ENCODE assay signal across 13 mouse cellular contexts in genomic region chr5:117285266-117285665, GRCm38 (mm10). TPM values are rescaled to one million over a fixed set of nuclear protein-coding genes. Genes with fewer than 3 reads are reported as not detected.
DNase-seq lines count a peak whose midpoint lies in the region; ATAC-seq and TF ChIP-seq lines count a peak whose summit lies in the region.
"Had no signal": no experiment of that assay in that cellular context is flagged by ENCODE, and none has a peak within 500 bp of the region (broad histone marks: within the 10 kb centered on the region; RNA-seq: fewer than 3 reads in every experiment).

No protein-coding gene starts in this region.

- no peak for DNase-seq in hindbrain, postnatal 0 days (ENCODE audit: low spot score)
- no peak for DNase-seq in cerebellum, adult 18-20 months
- DNase-seq: heart, adult 18-20 months; right cerebral cortex, postnatal 4 days had no signal

- no peak overlapping the region for H3K27ac ChIP-seq in hindbrain, embryonic 12.5 days
- H3K27ac ChIP-seq in hindbrain, postnatal 0 days = no peak overlapping the region
- H3K27ac ChIP-seq in midbrain, embryonic 13.5 days = no peak overlapping the region
- H3K27ac ChIP-seq in midbrain, embryonic 16.5 days (ENCODE audit: low read length) = no peak overlapping the region
- no peak overlapping the region for H3K27ac ChIP-seq in forebrain, embryonic 15.5 days (replicated peaks)
- 0 out of 2 replicates have a peak overlapping the region, but pooled peaks have one; percentile 61 for H3K27ac ChIP-seq in neural tube, embryonic 13.5 days (replicated peaks)
- no peak overlapping the region for H3K27ac ChIP-seq in heart, embryonic 12.5 days (ENCODE audit: poor library complexity, severe bottlenecking)
- H3K27ac ChIP-seq: liver, embryonic 15.5 days; stomach, embryonic 15.5 days had no signal

- no peak for ATAC-seq in hindbrain, embryonic 12.5 days (ENCODE audit: low FRiP score)
- no peak for ATAC-seq in hindbrain, postnatal 0 days
- no peak for ATAC-seq in midbrain, embryonic 13.5 days
- no peak for ATAC-seq in midbrain, embryonic 16.5 days
- ATAC-seq in forebrain, embryonic 15.5 days (replicated peaks) = no peak
- no peak for ATAC-seq in neural tube, embryonic 13.5 days (ENCODE audit: low read depth)
- no peak for ATAC-seq in heart, embryonic 12.5 days (ENCODE audit: insufficient number of reproducible peaks, low FRiP score)

- 87% methylated on average over 4 of the region's 4 CpGs for WGBS in hindbrain, embryonic 12.5 days
- 73% methylated on average over 4 of the region's 4 CpGs for whole genome bisulfite sequencing in hindbrain, postnatal 0 days
- WGBS in midbrain, embryonic 13.5 days = 82% methylated on average over 4 of the region's 4 CpGs
- WGBS in midbrain, embryonic 16.5 days = 82% methylated on average over 4 of the region's 4 CpGs
- 69% methylated on average over 4 of the region's 4 CpGs for WGBS in forebrain, embryonic 15.5 days
- 77% methylated on average over 4 of the region's 4 CpGs for WGBS in neural tube, embryonic 13.5 days
- 81% methylated on average over 4 of the region's 4 CpGs for WGBS in heart, embryonic 12.5 days

- H3K36me3 ChIP-seq in hindbrain, embryonic 12.5 days = peaks cover 38% of the 10 kb centered on the region
- peaks cover 18% of the 10 kb centered on the region; the same call in 1 of the 2 replicates for H3K36me3 ChIP-seq in hindbrain, postnatal 0 days (ENCODE audit: insufficient read depth, low read length)
- peaks cover 49% of the 10 kb centered on the region for H3K36me3 ChIP-seq in midbrain, embryonic 13.5 days
- peaks cover 19% of the 10 kb centered on the region for H3K36me3 ChIP-seq in midbrain, embryonic 16.5 days (ENCODE audit: control insufficient read depth, insufficient read depth, low read length)
- H3K36me3 ChIP-seq in forebrain, embryonic 15.5 days = peaks cover 22% of the 10 kb centered on the region
- H3K36me3 ChIP-seq in neural tube, embryonic 13.5 days = peaks cover 50% of the 10 kb centered on the region
- H3K36me3 ChIP-seq in heart, embryonic 12.5 days = peaks cover 48% of the 10 kb centered on the region

- peaks cover 33% of the 10 kb centered on the region for H3K4me1 ChIP-seq in hindbrain, embryonic 12.5 days
- 0 out of 2 replicates have a peak, but pooled peaks cover 12% of the 10 kb centered on the region for H3K4me1 ChIP-seq in hindbrain, postnatal 0 days (ENCODE audit: insufficient read depth, low read length)
- peaks cover 36% of the 10 kb centered on the region for H3K4me1 ChIP-seq in midbrain, embryonic 13.5 days (replicated peaks)
- H3K4me1 ChIP-seq in midbrain, embryonic 16.5 days (ENCODE audit: control insufficient read depth, insufficient read depth, low read length) = peaks cover 25% of the 10 kb centered on the region
- peaks cover 36% of the 10 kb centered on the region for H3K4me1 ChIP-seq in forebrain, embryonic 15.5 days
- peaks cover 42% of the 10 kb centered on the region for H3K4me1 ChIP-seq in neural tube, embryonic 13.5 days (replicated peaks)
- peaks cover 34% of the 10 kb centered on the region for H3K4me1 ChIP-seq in heart, embryonic 12.5 days (replicated peaks)

- no peak overlapping the region for H3K4me3 ChIP-seq in hindbrain, embryonic 12.5 days
- H3K4me3 ChIP-seq in hindbrain, postnatal 0 days (ENCODE audit: low read length) = no peak overlapping the region
- H3K4me3 ChIP-seq in midbrain, embryonic 13.5 days (replicated peaks) = no peak overlapping the region
- no peak overlapping the region for H3K4me3 ChIP-seq in midbrain, embryonic 16.5 days (ENCODE audit: low read depth, low read length)
- H3K4me3 ChIP-seq in forebrain, embryonic 15.5 days = 0 out of 2 replicates have a peak overlapping the region, but pooled peaks have one; percentile 77
- no peak overlapping the region for H3K4me3 ChIP-seq in neural tube, embryonic 13.5 days
- no peak overlapping the region for H3K4me3 ChIP-seq in heart, embryonic 12.5 days
- H3K4me3 ChIP-seq: liver, embryonic 15.5 days had no signal

- TF ChIP-seq CTCF in hindbrain, postnatal 0 days (IDR thresholded peaks at IDR 0.05; ENCODE audit: low read depth) = no peak

- H3K9me3 ChIP-seq in hindbrain, embryonic 12.5 days (replicated peaks) = no peaks in the 10 kb centered on the region
- H3K9me3 ChIP-seq in hindbrain, postnatal 0 days (ENCODE audit: low read length) = no peaks in the 10 kb centered on the region
- H3K9me3 ChIP-seq in midbrain, embryonic 13.5 days = no peaks in the 10 kb centered on the region
- H3K9me3 ChIP-seq in midbrain, embryonic 16.5 days (replicated peaks; ENCODE audit: control insufficient read depth, low read length, poor library complexity, severe bottlenecking) = no peaks in the 10 kb centered on the region
- H3K9me3 ChIP-seq in forebrain, embryonic 15.5 days = no peaks in the 10 kb centered on the region
- H3K9me3 ChIP-seq in neural tube, embryonic 13.5 days = no peaks in the 10 kb centered on the region
- H3K9me3 ChIP-seq in heart, embryonic 12.5 days (replicated peaks) = peaks cover 4% of the 10 kb centered on the region; the same call in 1 of the 2 replicates
- H3K9me3 ChIP-seq: liver, embryonic 15.5 days; stomach, embryonic 15.5 days had no signal

- 0 out of 2 replicates have a peak overlapping the region, but pooled peaks have one; percentile 88 for H3K9ac ChIP-seq in hindbrain, embryonic 12.5 days
- no peak overlapping the region for H3K9ac ChIP-seq in hindbrain, postnatal 0 days (replicated peaks; ENCODE audit: low read length)
- 0 out of 2 replicates have a peak overlapping the region, but pooled peaks have one; percentile 39 for H3K9ac ChIP-seq in midbrain, embryonic 13.5 days (replicated peaks)
- no peak overlapping the region for H3K9ac ChIP-seq in midbrain, embryonic 16.5 days (ENCODE audit: low read depth, low read length)
- H3K9ac ChIP-seq in forebrain, embryonic 15.5 days (replicated peaks) = 0 out of 2 replicates have a peak overlapping the region, but pooled peaks have one; percentile 16
- 0 out of 2 replicates have a peak overlapping the region, but pooled peaks have one; percentile 88 for H3K9ac ChIP-seq in neural tube, embryonic 13.5 days
- H3K9ac ChIP-seq in heart, embryonic 12.5 days = no peak overlapping the region
- H3K9ac ChIP-seq: liver, embryonic 15.5 days; stomach, embryonic 15.5 days had no signal

- H3K27me3 ChIP-seq in hindbrain, embryonic 12.5 days = peaks cover 3% of the 10 kb centered on the region; the same call in 1 of the 2 replicates
- no peaks in the 10 kb centered on the region for H3K27me3 ChIP-seq in hindbrain, postnatal 0 days (ENCODE audit: insufficient read depth, low read length)
- peaks cover 10% of the 10 kb centered on the region; the same call in 1 of the 2 replicates for H3K27me3 ChIP-seq in midbrain, embryonic 13.5 days
- no peaks in the 10 kb centered on the region for H3K27me3 ChIP-seq in midbrain, embryonic 16.5 days (ENCODE audit: control insufficient read depth, insufficient read depth, low read depth, low read length)
- no peaks in the 10 kb centered on the region for H3K27me3 ChIP-seq in forebrain, embryonic 15.5 days
- peaks cover 6% of the 10 kb centered on the region; the same call in 1 of the 2 replicates for H3K27me3 ChIP-seq in neural tube, embryonic 13.5 days
- no peaks in the 10 kb centered on the region for H3K27me3 ChIP-seq in heart, embryonic 12.5 days (replicated peaks)
- H3K27me3 ChIP-seq: liver, embryonic 15.5 days; megakaryocyte, embryonic 14.5 days; stomach, embryonic 15.5 days had no signal

- peak overlapping the region; percentile 76; the same call in 1 of the 2 replicates for H3K4me2 ChIP-seq in hindbrain, embryonic 12.5 days (replicated peaks)
- no peak overlapping the region; the same call in 1 of the 2 replicates for H3K4me2 ChIP-seq in hindbrain, postnatal 0 days (ENCODE audit: low read depth, low read length)
- peak overlapping the region; percentile 69; the same call in 1 of the 2 replicates for H3K4me2 ChIP-seq in midbrain, embryonic 13.5 days (replicated peaks)
- H3K4me2 ChIP-seq in midbrain, embryonic 16.5 days (ENCODE audit: low read length) = no peak overlapping the region
- no peak overlapping the region for H3K4me2 ChIP-seq in forebrain, embryonic 15.5 days (replicated peaks)
- peak overlapping the region; percentile 82 for H3K4me2 ChIP-seq in neural tube, embryonic 13.5 days
- no peak overlapping the region for H3K4me2 ChIP-seq in heart, embryonic 12.5 days

RNA-seq across cellular contexts. Expression of gene Pebp1, which starts 2.2 kb away (rescaled TPM):
- polyA plus RNA-seq in hindbrain, embryonic 12.5 days (2016; fragmentation: Nextera tagmentation; extraction: Ambion mirVana) = 793 and 794 TPM in 2 replicates
- total RNA-seq in hindbrain, postnatal 0 days (2014; rRNA removed) = 1,096 and 1,413 TPM in 2 replicates
- 1,008 and 1,032 TPM in 2 replicates for polyA plus RNA-seq in hindbrain, postnatal 0 days (2015; fragmentation: Nextera tagmentation; extraction: Ambion mirVana)
- 1,014 and 1,066 TPM in 2 replicates for polyA plus RNA-seq in midbrain, embryonic 13.5 days (2015; fragmentation: Nextera tagmentation; extraction: Ambion mirVana)
- polyA plus RNA-seq in midbrain, embryonic 16.5 days (2015; fragmentation: Nextera tagmentation; extraction: Ambion mirVana) = 1,070 and 1,134 TPM in 2 replicates
- 1,178 and 1,180 TPM in 2 replicates for polyA plus RNA-seq in forebrain, embryonic 15.5 days (2015; fragmentation: Nextera tagmentation; extraction: Ambion mirVana)
- 991 and 996 TPM in 2 replicates for polyA plus RNA-seq in neural tube, embryonic 13.5 days (2015; fragmentation: Nextera tagmentation; extraction: Ambion mirVana)
- 516 and 534 TPM in 2 replicates for polyA plus RNA-seq in heart, embryonic 12.5 days (2016; fragmentation: Nextera tagmentation; extraction: Ambion mirVana)

RNA-seq across cellular contexts. Expression of gene Vsig10, which starts 33.6 kb away (rescaled TPM):
- 3.7 and 4.1 TPM in 2 replicates for polyA plus RNA-seq in hindbrain, embryonic 12.5 days (2016; fragmentation: Nextera tagmentation; extraction: Ambion mirVana)
- 3.3 and 4.6 TPM in 2 replicates for total RNA-seq in hindbrain, postnatal 0 days (2014; rRNA removed)
- polyA plus RNA-seq in hindbrain, postnatal 0 days (2015; fragmentation: Nextera tagmentation; extraction: Ambion mirVana) = 3.4 and 4.7 TPM in 2 replicates
- 2.3 TPM in 2 replicates for polyA plus RNA-seq in midbrain, embryonic 13.5 days (2015; fragmentation: Nextera tagmentation; extraction: Ambion mirVana)
- 1.1 and 1.8 TPM in 2 replicates for polyA plus RNA-seq in midbrain, embryonic 16.5 days (2015; fragmentation: Nextera tagmentation; extraction: Ambion mirVana)
- polyA plus RNA-seq in forebrain, embryonic 15.5 days (2015; fragmentation: Nextera tagmentation; extraction: Ambion mirVana) = 1.4 and 1.7 TPM in 2 replicates
- polyA plus RNA-seq in neural tube, embryonic 13.5 days (2015; fragmentation: Nextera tagmentation; extraction: Ambion mirVana) = 2.2 and 2.6 TPM in 2 replicates
- 8.4 and 9.0 TPM in 2 replicates for polyA plus RNA-seq in heart, embryonic 12.5 days (2016; fragmentation: Nextera tagmentation; extraction: Ambion mirVana)

Comparison
In these comparisons a context has a peak if more than half of its experiments do, and no peak if none do; other contexts are left out.
1. H3K4me2 ChIP-seq: peak in hindbrain, embryonic 12.5 days (single experiment), midbrain, embryonic 13.5 days (single experiment) and neural tube, embryonic 13.5 days (single experiment); none in hindbrain, postnatal 0 days (single experiment), midbrain, embryonic 16.5 days (single experiment), forebrain, embryonic 15.5 days (single experiment) and heart, embryonic 12.5 days (single experiment).
2. H3K9ac ChIP-seq: peak in hindbrain, embryonic 12.5 days (single experiment), midbrain, embryonic 13.5 days (single experiment), forebrain, embryonic 15.5 days (single experiment) and neural tube, embryonic 13.5 days (single experiment); none in hindbrain, postnatal 0 days (single experiment), midbrain, embryonic 16.5 days (single experiment) and heart, embryonic 12.5 days (single experiment).